In genomic region chr6:140714905-140715365, GRCm38 (mm10) we compare ENCODE assay signal across 7 mouse cellular contexts. TPM values are rescaled to one million over a fixed set of nuclear protein-coding genes. Genes with fewer than 3 reads are reported as not detected.
A peak's percentile ranks its signal among the peaks of the same experiment; 100 is the strongest.
DNase-seq lines count a peak whose midpoint lies in the region; ATAC-seq and TF ChIP-seq lines count a peak whose summit lies in the region.

No protein-coding gene starts in this region.

- ATAC-seq in intestine, postnatal 0 days = no peak
- peak; percentile 80 for ATAC-seq in midbrain, embryonic 15.5 days (replicated peaks)

- intact Hi-C loops in gastrocnemius, postnatal 14 days (cut with DNase I; ENCODE audit: low total_unique reads) = loop anchor here (10.0 kb wide), 2 partner anchors 140 to 600 kb away; no protein-coding TSS in a partner anchor
- intact Hi-C loops in left cerebral cortex, postnatal 36 days (cut with DNase I) = loop anchor here (5.0 kb wide), 1 partner anchor 857 kb away; no protein-coding TSS in a partner anchor

- H3K27ac ChIP-seq in intestine, postnatal 0 days (ENCODE audit: low read depth, low read length) = no peak overlapping the region
- H3K27ac ChIP-seq in midbrain, embryonic 15.5 days = no peak overlapping the region

- no peak overlapping the region for H3K4me2 ChIP-seq in intestine, postnatal 0 days (replicated peaks; ENCODE audit: low read depth)
- 0 out of 2 replicates have a peak overlapping the region, but pooled peaks have one; percentile 23 for H3K4me2 ChIP-seq in midbrain, embryonic 15.5 days

- no peak overlapping the region for H3K9ac ChIP-seq in intestine, postnatal 0 days (ENCODE audit: low read depth, low read length)
- H3K9ac ChIP-seq in midbrain, embryonic 15.5 days = no peak overlapping the region

- no peaks in the 10 kb centered on the region for H3K4me1 ChIP-seq in intestine, postnatal 0 days (replicated peaks; ENCODE audit: control insufficient read depth, insufficient read depth, low read length)
- peaks cover 3% of the 10 kb centered on the region; the same call in 1 of the 2 replicates for H3K4me1 ChIP-seq in midbrain, embryonic 15.5 days

- no peaks in the 10 kb centered on the region for H3K27me3 ChIP-seq in intestine, postnatal 0 days (replicated peaks; ENCODE audit: control insufficient read depth, insufficient read depth, low read length)
- H3K27me3 ChIP-seq in midbrain, embryonic 15.5 days (replicated peaks) = peaks cover 3% of the 10 kb centered on the region; the same call in 1 of the 2 replicates

- no peaks in the 10 kb centered on the region for H3K9me3 ChIP-seq in intestine, postnatal 0 days (ENCODE audit: control insufficient read depth)
- no peaks in the 10 kb centered on the region for H3K9me3 ChIP-seq in midbrain, embryonic 15.5 days

- peak; percentile 96 for TF ChIP-seq CTCF in intestine, postnatal 0 days (IDR thresholded peaks at IDR 0.05; ENCODE audit: low read depth)

- H3K36me3 ChIP-seq in intestine, postnatal 0 days (ENCODE audit: control insufficient read depth, insufficient read depth) = no peaks in the 10 kb centered on the region
- H3K36me3 ChIP-seq in midbrain, embryonic 15.5 days (replicated peaks) = no peaks in the 10 kb centered on the region

- H3K4me3 ChIP-seq in intestine, postnatal 0 days (ENCODE audit: low read depth, low read length) = no peak overlapping the region
- no peak overlapping the region for H3K4me3 ChIP-seq in midbrain, embryonic 15.5 days

- peak; percentile 64 to 89 for DNase-seq in adrenal gland, adult (ENCODE audit: inconsistent age in 2 of 2, low spot score in 1 of 2)
- DNase-seq in cerebellum, postnatal 36 days = peak; percentile 78 to 82
- DNase-seq in gastrocnemius, postnatal 14 days = peak; percentile 69
- peak; percentile 60 to 71 for DNase-seq in left cerebral cortex, postnatal 36 days (ENCODE audit: low spot score in 2 of 2)
- peak; percentile 36 to 65 for DNase-seq in spleen, adult 18-20 months

- WGBS in intestine, postnatal 0 days = 19% methylated on average over 10 of the region's 10 CpGs
- WGBS in midbrain, embryonic 15.5 days = 21% methylated on average over 10 of the region's 10 CpGs

RNA-seq across cellular contexts. Expression of gene Gm11077, which starts 14.1 kb away (rescaled TPM):
- total RNA-seq in gastrocnemius, postnatal 14 days (2021) = not detected
- not detected in 2 replicates for polyA plus RNA-seq in intestine, postnatal 0 days (2015; fragmentation: Nextera tagmentation; extraction: Ambion mirVana)
- not detected for total RNA-seq in left cerebral cortex, postnatal 36 days (2021)
- polyA plus RNA-seq in midbrain, embryonic 15.5 days (2015; fragmentation: Nextera tagmentation; extraction: Ambion mirVana) = not detected in 2 replicates
